ENCODE assay signal across 21 mouse cellular contexts in genomic region chr16:31278581-31278980, GRCm38 (mm10). TPM values are rescaled to one million over a fixed set of nuclear protein-coding genes. Genes with fewer than 3 reads are reported as not detected.
DNase-seq lines count a peak whose midpoint lies in the region; ATAC-seq and TF ChIP-seq lines count a peak whose summit lies in the region.
"Had no signal": no experiment of that assay in that cellular context is flagged by ENCODE, and none has a peak within 500 bp of the region (broad histone marks: within the 10 kb centered on the region; RNA-seq: fewer than 3 reads in every experiment).

No protein-coding gene starts in this region.

- no peak overlapping the region for H3K27ac ChIP-seq in kidney, postnatal 0 days
- no peak overlapping the region for H3K27ac ChIP-seq in kidney, adult 2 months (ENCODE audit: insufficient read depth, low read depth, low read length)
- H3K27ac ChIP-seq: embryonic facial prominence, embryonic 10.5 days; forebrain, embryonic 13.5 days; hindbrain, embryonic 10.5 days; hindbrain, embryonic 14.5 days; intestine, embryonic 15.5 days had no signal

- TF ChIP-seq CTCF in kidney, postnatal 0 days (IDR thresholded peaks at IDR 0.05; ENCODE audit: low read depth) = no peak
- no peak for TF ChIP-seq CTCF in kidney, adult 2 months (conservative IDR thresholded peaks at IDR 0.05; ENCODE audit: insufficient read depth, insufficient read length, low read depth, low read length)

- no peaks in the 10 kb centered on the region for H3K4me1 ChIP-seq in kidney, postnatal 0 days (replicated peaks; ENCODE audit: insufficient read depth, low read length)
- no peaks in the 10 kb centered on the region for H3K4me1 ChIP-seq in kidney, adult 2 months (ENCODE audit: control insufficient read depth, insufficient read depth, low read length)

- 54% methylated on average over 6 of the region's 6 CpGs for WGBS in kidney, postnatal 0 days
- 63% methylated on average over 6 of the region's 6 CpGs for WGBS in kidney, adult 2 months

- no peak for TF ChIP-seq POLR2A in kidney, adult 2 months (IDR thresholded peaks at IDR 0.05; ENCODE audit: low read depth, low read length)

- H3K36me3 ChIP-seq in kidney, postnatal 0 days (ENCODE audit: insufficient read depth, low read length) = no peaks in the 10 kb centered on the region
- H3K36me3 ChIP-seq in kidney, adult 2 months (ENCODE audit: control insufficient read depth, insufficient read depth, low read length) = no peaks in the 10 kb centered on the region
- H3K36me3 ChIP-seq: embryonic facial prominence, embryonic 10.5 days; G1E; hindbrain, embryonic 10.5 days; intestine, embryonic 15.5 days had no signal

- DNase-seq in heart, adult 11 months = peak; percentile 93
- no peak for DNase-seq in heart, adult 9 months (ENCODE audit: low spot score in 2 of 2)
- DNase-seq in kidney, postnatal 0 days (ENCODE audit: low spot score) = peak; percentile 34
- no peak for DNase-seq in kidney, adult 2 months
- peak; percentile 23 for DNase-seq in NIH3T3 (ENCODE audit: low read depth)
- DNase-seq in skeletal muscle tissue, adult 2 months (ENCODE audit: low read depth, low spot score) = peak; percentile 45
- no peak for DNase-seq in lung, postnatal 25 days (ENCODE audit: low spot score)
- DNase-seq: adrenal gland, postnatal 25 days; B cell, adult 2 months; cerebellum, adult 2 months; cerebellum, postnatal 10 days; forebrain, postnatal 0 days had no signal

- H3K4me3 ChIP-seq in kidney, postnatal 0 days (replicated peaks; ENCODE audit: low read depth, low read length) = no peak overlapping the region
- H3K4me3 ChIP-seq in kidney, adult 2 months (ENCODE audit: insufficient read depth, low read depth, low read length) = no peak overlapping the region
- H3K4me3 ChIP-seq: embryonic facial prominence, embryonic 10.5 days; forebrain, embryonic 13.5 days; hindbrain, embryonic 10.5 days; intestine, embryonic 15.5 days had no signal

- H3K4me2 ChIP-seq in kidney, postnatal 0 days (ENCODE audit: low read length) = no peak overlapping the region
- H3K4me2 ChIP-seq: forebrain, embryonic 13.5 days; hindbrain, embryonic 14.5 days; intestine, embryonic 15.5 days had no signal

- no peaks in the 10 kb centered on the region for H3K27me3 ChIP-seq in kidney, postnatal 0 days (ENCODE audit: insufficient read depth, low read length)
- no peaks in the 10 kb centered on the region for H3K27me3 ChIP-seq in kidney, adult 2 months (replicated peaks; ENCODE audit: control insufficient read depth, insufficient read depth, low read length)
- H3K27me3 ChIP-seq: forebrain, embryonic 13.5 days; intestine, embryonic 15.5 days had no signal

- no peak for ATAC-seq in kidney, postnatal 0 days (replicated peaks; ENCODE audit: low FRiP score, low read depth)
- ATAC-seq in megakaryocyte, adult 5-6 weeks (ENCODE audit: poor library complexity, severe bottlenecking) = no peak
- ATAC-seq: CD4-positive, CD25-positive, alpha-beta regulatory T cell, adult 4 months; forebrain, embryonic 13.5 days; forebrain, postnatal 0 days; intestine, embryonic 15.5 days had no signal

- no peak overlapping the region for H3K9ac ChIP-seq in kidney, postnatal 0 days (ENCODE audit: low read depth, low read length)
- H3K9ac ChIP-seq: forebrain, embryonic 13.5 days; forebrain, postnatal 0 days; hindbrain, embryonic 14.5 days; intestine, embryonic 15.5 days had no signal

- H3K9me3 ChIP-seq in kidney, postnatal 0 days (replicated peaks; ENCODE audit: low read length) = no peaks in the 10 kb centered on the region
- H3K9me3 ChIP-seq: embryonic facial prominence, embryonic 10.5 days; forebrain, embryonic 13.5 days; G1E; hindbrain, embryonic 10.5 days; intestine, embryonic 15.5 days had no signal

RNA-seq across cellular contexts. Expression of gene Ppp1r2, which starts 3.5 kb away (rescaled TPM):
- 112 and 118 TPM in 2 replicates for polyA plus RNA-seq in kidney, postnatal 0 days (2015; fragmentation: Nextera tagmentation; extraction: Ambion mirVana)
- 30.4 and 33.5 TPM in 2 replicates for polyA plus RNA-seq in kidney, adult 2 months (2012; rRNA removed)
- total RNA-seq in megakaryocyte, adult 5-6 weeks (2015) = 85.4 and 90.2 TPM in 2 replicates
- total RNA-seq in megakaryocyte, adult 5-6 weeks (2017) = 58.6 and 59.5 TPM in 2 replicates

RNA-seq across cellular contexts. Expression of gene Apod, which starts 36.0 kb away (rescaled TPM):
- polyA plus RNA-seq in kidney, postnatal 0 days (2015; fragmentation: Nextera tagmentation; extraction: Ambion mirVana) = 0.64 and 1.9 TPM in 2 replicates
- 1.4 and 2.5 TPM in 2 replicates for polyA plus RNA-seq in kidney, adult 2 months (2012; rRNA removed)
- 0.33 and 1.3 TPM in 2 replicates for total RNA-seq in megakaryocyte, adult 5-6 weeks (2015)
- total RNA-seq in megakaryocyte, adult 5-6 weeks (2017) = 0.33 and 0.53 TPM in 2 replicates
- total RNA-seq: G1E; granulocyte monocyte progenitor cell, adult 5-6 weeks had no signal
- polyA plus RNA-seq: CD4-positive, CD25-positive, alpha-beta regulatory T cell, adult 4 months; G1E had no signal

Comparison
In these comparisons a context has a peak if more than half of its experiments do, and no peak if none do; other contexts are left out.
1. DNase-seq: peak in heart, adult 11 months (single experiment), kidney, postnatal 0 days (single experiment), NIH3T3 (single experiment) and skeletal muscle tissue, adult 2 months (single experiment); none in heart, adult 9 months (0 of 2), kidney, adult 2 months (single experiment) and lung, postnatal 25 days (single experiment).